Mouse (Mus musculus) MEL (cell line): ENCODE measurements around the gene Tmem266.

Experiments used
- CHD2 ChIP-seq: IDR thresholded peaks from 2 replicates; pipeline ENCODE4 v1.6.1; 2011; ENCODE audit warnings: low read length, improper control_type of control experiment
- CTCF ChIP-seq, 3 experiments: IDR thresholded peaks in 2 of 3; conservative IDR thresholded peaks in 1 of 3; 2 replicates each; pipeline ENCODE4 v1.5.1; 2011 to 2012; ENCODE audit warnings: low read length in 3 of 3, low read depth in 2 of 3, mild to moderate bottlenecking in 2 of 3, improper control_type of control experiment in 1 of 3, inconsistent platforms in 1 of 3, mixed read lengths in 1 of 3, moderate library complexity in 1 of 3; ENCODE audit not compliant: control insufficient read depth in 1 of 3, insufficient read depth in 1 of 3, poor library complexity in 1 of 3, severe bottlenecking in 1 of 3
- E2F4 ChIP-seq: IDR thresholded peaks from 2 replicates; pipeline ENCODE4 v1.6.1; 2011; ENCODE audit warnings: low read depth, low read length, improper control_type of control experiment, borderline replicate concordance
- EP300 ChIP-seq, 2 experiments: IDR thresholded peaks; 2 replicates each; pipeline ENCODE4 v1.6.1; 2011; ENCODE audit warnings: improper control_type of control experiment in 2 of 2, low read length in 2 of 2, low read depth in 1 of 2, mild to moderate bottlenecking in 1 of 2
- MAFK ChIP-seq: IDR thresholded peaks from 2 replicates; pipeline ENCODE4 v1.6.1; 2011; ENCODE audit warnings: low read depth, mild to moderate bottlenecking, low read length, improper control_type of control experiment, borderline replicate concordance
- MAX ChIP-seq: IDR thresholded peaks from 2 replicates; pipeline ENCODE4 v1.6.1; 2011; ENCODE audit warnings: low read length, improper control_type of control experiment
- MXI1 ChIP-seq: IDR thresholded peaks from 2 replicates; pipeline ENCODE4 v1.6.1; 2011; ENCODE audit warnings: mild to moderate bottlenecking, low read depth, low read length, improper control_type of control experiment
- POLR2A ChIP-seq, 2 experiments: IDR thresholded peaks; 2 replicates each; pipeline ENCODE4 v1.6.1; 2011 to 2012; ENCODE audit warnings: low read length in 2 of 2, mild to moderate bottlenecking in 2 of 2, control low read depth in 1 of 2, improper control_type of control experiment in 1 of 2, low read depth in 1 of 2, moderate library complexity in 1 of 2; ENCODE audit not compliant: control insufficient read depth in 1 of 2, insufficient read depth in 1 of 2, poor library complexity in 1 of 2
- POLR2AphosphoS2 ChIP-seq: IDR thresholded peaks from 2 replicates; pipeline ENCODE4 v1.6.1; 2011; ENCODE audit warnings: low read length, improper control_type of control experiment
- RCOR1 ChIP-seq: IDR thresholded peaks from 2 replicates; pipeline ENCODE4 v1.6.1; 2012; ENCODE audit warnings: low read depth, mild to moderate bottlenecking, inconsistent platforms, low read length, improper control_type of control experiment
- TCF12 ChIP-seq: IDR thresholded peaks from 2 replicates; pipeline ENCODE4 v1.6.1; 2014; ENCODE audit warnings: low read depth, mild to moderate bottlenecking, inconsistent platforms, low read length, improper control_type of control experiment, moderate library complexity
- ZC3H11A ChIP-seq: IDR thresholded peaks from 2 replicates; pipeline ENCODE4 v1.6.1; 2012; ENCODE audit warnings: low read depth, mild to moderate bottlenecking, inconsistent platforms, low read length, improper control_type of control experiment
- ZNF384 ChIP-seq: IDR thresholded peaks from 2 replicates; pipeline ENCODE4 v1.6.1; 2012; ENCODE audit warnings: low read depth, mild to moderate bottlenecking, inconsistent platforms, low read length, improper control_type of control experiment

GRCm38 (mm10) chr9:55329401-55329800, 2.7 kb downstream of the Tmem266 start:
- TF ChIP-seq MAFK (no peak), TCF12 (no peak), POLR2AphosphoS2 (no peak), CTCF (IDR thresholded peaks at IDR 0.05 in 2 of 3, conservative IDR thresholded peaks at IDR 0.05 in 1 of 3; ENCODE audit: control insufficient read depth in 1 of 3, insufficient read depth in 1 of 3, low read depth in 2 of 3, low read length in 3 of 3, poor library complexity in 1 of 3, severe bottlenecking in 1 of 3) (no peak), RCOR1 (no peak), MXI1 (no peak), ZNF384 (no peak), ZC3H11A (no peak), EP300 (IDR thresholded peaks at IDR 0.05; ENCODE audit: low read depth in 1 of 2, low read length in 2 of 2) (no peak), POLR2A (IDR thresholded peaks at IDR 0.05; ENCODE audit: control insufficient read depth in 1 of 2, insufficient read depth in 1 of 2, low read depth in 1 of 2, low read length in 2 of 2, poor library complexity in 1 of 2) (no peak), CHD2 (no peak), E2F4 (no peak), MAX (no peak)
